Mouse (Mus musculus) midbrain, embryonic 11.5 days (tissue): ENCODE data around the gene Irf9. TPM values are rescaled to one million over a fixed set of nuclear protein-coding genes. Genes with fewer than 3 reads are reported as not detected.

Source experiments
- ATAC-seq: fragments of 200-750 bp; cut with Nextera tagmentation; 2 replicates; pipeline ENCODE4 v1.8.0; 2017; ENCODE audit warnings: moderate TSS enrichment, moderate library complexity; ENCODE audit not compliant: low FRiP score
- DNase-seq: peaks from one replicate; pipeline ENCODE4 v3.0.0; 2015; ENCODE audit warnings: low spot score; ENCODE audit errors: missing footprints
- H3K27ac ChIP-seq: fragments of 300-500 bp; sonication (generic); 2 replicates; pipeline ENCODE4 v1.5.1; 2014; ENCODE audit warnings: low read depth, low read length
- H3K27me3 ChIP-seq: fragments of 300-500 bp; sonication (generic); 2 replicates; pipeline ENCODE4 v1.6.1; 2014; ENCODE audit warnings: mild to moderate bottlenecking, low read length, moderate library complexity, mixed read lengths; ENCODE audit not compliant: control insufficient read depth, insufficient read depth
- H3K36me3 ChIP-seq: fragments of 300-500 bp; sonication (generic); 2 replicates; pipeline ENCODE4 v1.6.1; 2014; ENCODE audit warnings: mild to moderate bottlenecking, low read length, moderate library complexity, mixed read lengths; ENCODE audit not compliant: control insufficient read depth, insufficient read depth
- H3K4me1 ChIP-seq: fragments of 300-500 bp; sonication (generic); 2 replicates; pipeline ENCODE4 v1.6.1; 2014; ENCODE audit warnings: low read length; ENCODE audit not compliant: control insufficient read depth, insufficient read depth
- H3K4me2 ChIP-seq: fragments of 300-500 bp; sonication (generic); 2 replicates; pipeline ENCODE4 v1.6.1; 2014; ENCODE audit warnings: mild to moderate bottlenecking, moderate library complexity
- H3K4me3 ChIP-seq: fragments of 300-500 bp; sonication (generic); 2 replicates; pipeline ENCODE4 v1.5.1; 2014; ENCODE audit warnings: low read depth, low read length
- H3K9ac ChIP-seq: fragments of 300-500 bp; sonication (generic); 2 replicates; pipeline ENCODE4 v1.6.1; 2014; ENCODE audit warnings: low read length
- H3K9me3 ChIP-seq: fragments of 300-500 bp; sonication (generic); 2 replicates; pipeline ENCODE4 v1.6.1; 2016; ENCODE audit warnings: low read length; ENCODE audit not compliant: control insufficient read depth
- WGBS: fragments of 180-500 bp; shearing (Covaris S2); extraction: QIAGEN DNeasy Blood & Tissue Kit; methylation state at CpG from one replicate; pipeline ENCODE4 v1.1.7; 2014; 5-methylcytosine and 5-hydroxymethylcytosine counted together
- polyA plus RNA-seq: library from polyadenylated mRNA; unstranded; fragments of >200 nt; fragmentation: Nextera tagmentation; extraction: Ambion mirVana; gene quantifications from 2 replicates; pipeline ENCODE4 v1.2.1, GENCODE M21; 2014

Irf9 gene
- polyA plus RNA-seq, 1 experiment from 2014 or later = 6.3 TPM

- Histone ChIP-seq H3K36me3 (peaks cover 34% of the 10 kb centered on the region), H3K9me3 (no peaks in the 10 kb centered on the region), H3K4me3 (no peak overlapping the region), H3K4me1 (no peaks in the 10 kb centered on the region), H3K27ac (no peak overlapping the region), H3K4me2 (no peak overlapping the region), H3K27me3 (no peaks in the 10 kb centered on the region), H3K9ac (no peak overlapping the region)
- ATAC-seq (no peak), DNase-seq (peak; percentile 67)
- WGBS = 95% methylated on average over 21 of the region's 21 CpGs
Measured at GRCm38 (mm10) chr14:55598521-55599390, 4.6 kb upstream of the Irf9 start.

GRCm38 (mm10) chr14:55603633-55604576 is 534 bp downstream of the Irf9 start:
- no peaks in the 10 kb centered on the region for H3K4me1 ChIP-seq
- DNase-seq = peak; percentile 96
- no peaks in the 10 kb centered on the region for H3K9me3 ChIP-seq
- no peaks in the 10 kb centered on the region for H3K27me3 ChIP-seq
- peak overlapping the region; percentile 34; the same call in 1 of the 2 replicates for H3K9ac ChIP-seq
- WGBS = 23% methylated on average over 19 of the region's 19 CpGs
- H3K36me3 ChIP-seq = peaks cover 23% of the 10 kb centered on the region
- no peak overlapping the region for H3K27ac ChIP-seq
- ATAC-seq = peak; percentile 89
- peak overlapping the region; percentile 28; the same call in 1 of the 2 replicates for H3K4me2 ChIP-seq
- H3K4me3 ChIP-seq = peak overlapping the region; percentile 10; the same call in 1 of the 2 replicates

GRCm38 (mm10) chr14:55604823-55605222 is 1.5 kb downstream of the Irf9 start:
- Histone ChIP-seq H3K4me2 (no peak overlapping the region), H3K9ac (no peak overlapping the region), H3K36me3 (peaks cover 20% of the 10 kb centered on the region), H3K4me1 (no peaks in the 10 kb centered on the region), H3K27ac (no peak overlapping the region), H3K4me3 (no peak overlapping the region), H3K9me3 (no peaks in the 10 kb centered on the region), H3K27me3 (no peaks in the 10 kb centered on the region)
- DNase-seq (peak; percentile 56), ATAC-seq (no peak)
- WGBS = 97% methylated on average over 11 of the region's 11 CpGs

GRCm38 (mm10) chr14:55605743-55606459 is 2.5 kb downstream of the Irf9 start:
- Histone ChIP-seq H3K27ac (no peak overlapping the region), H3K27me3 (no peaks in the 10 kb centered on the region), H3K36me3 (peaks cover 20% of the 10 kb centered on the region), H3K4me2 (no peak overlapping the region), H3K9ac (no peak overlapping the region), H3K4me3 (no peak overlapping the region), H3K9me3 (no peaks in the 10 kb centered on the region), H3K4me1 (no peaks in the 10 kb centered on the region)
- no peak for ATAC-seq
- DNase-seq = peak; percentile 19
- WGBS = 92% methylated on average over 16 of the region's 16 CpGs

GRCm38 (mm10) chr14:55608339-55608738 is 5.0 kb downstream of the Irf9 start:
- DNase-seq = no peak
- Histone ChIP-seq H3K9ac (no peak overlapping the region), H3K36me3 (peaks cover 10% of the 10 kb centered on the region; the same call in 1 of the 2 replicates), H3K4me2 (no peak overlapping the region), H3K4me3 (no peak overlapping the region), H3K9me3 (no peaks in the 10 kb centered on the region), H3K27me3 (no peaks in the 10 kb centered on the region), H3K27ac (no peak overlapping the region), H3K4me1 (no peaks in the 10 kb centered on the region)
- ATAC-seq = no peak
- WGBS = 93% methylated on average over 6 of the region's 6 CpGs

- no peak for DNase-seq
- H3K27me3 ChIP-seq = no peaks in the 10 kb centered on the region
- H3K27ac ChIP-seq = no peak overlapping the region
- no peaks in the 10 kb centered on the region for H3K9me3 ChIP-seq
- 70% methylated on average over 6 of the region's 6 CpGs for WGBS
- no peak overlapping the region for H3K4me2 ChIP-seq
- no peak overlapping the region for H3K9ac ChIP-seq
- H3K4me3 ChIP-seq = no peak overlapping the region
- ATAC-seq = no peak
- peaks cover 4% of the 10 kb centered on the region; the same call in 1 of the 2 replicates for H3K36me3 ChIP-seq
- no peaks in the 10 kb centered on the region for H3K4me1 ChIP-seq
Measured at GRCm38 (mm10) chr14:55613346-55613745, 10.0 kb downstream of the Irf9 start.

GRCm38 (mm10) chr14:55614565-55615178 is 11.3 kb downstream of the Irf9 start:
- 78% methylated on average over 7 of the region's 7 CpGs for WGBS

GRCm38 (mm10) chr14:55615876-55616275 is 12.5 kb downstream of the Irf9 start:
- no peaks in the 10 kb centered on the region for H3K27me3 ChIP-seq
- peak; percentile 62 for DNase-seq
- H3K4me1 ChIP-seq = no peaks in the 10 kb centered on the region
- no peak overlapping the region for H3K4me3 ChIP-seq
- no peak for ATAC-seq
- H3K36me3 ChIP-seq = no peaks in the 10 kb centered on the region
- no peak overlapping the region for H3K4me2 ChIP-seq
- no peaks in the 10 kb centered on the region for H3K9me3 ChIP-seq
- no peak overlapping the region for H3K27ac ChIP-seq
- WGBS = 52% methylated on average over 2 of the region's 2 CpGs
- H3K9ac ChIP-seq = no peak overlapping the region

More at GRCm38 (mm10) chr14:55614565-55615178, 11.3 kb downstream of the Irf9 start:
- no peak overlapping the region for H3K27ac ChIP-seq
- no peak overlapping the region for H3K4me3 ChIP-seq
- H3K4me1 ChIP-seq = no peaks in the 10 kb centered on the region
- DNase-seq (peak; percentile 81), ATAC-seq (no peak)
- H3K36me3 ChIP-seq = no peaks in the 10 kb centered on the region
- H3K9me3 ChIP-seq = no peaks in the 10 kb centered on the region
- H3K27me3 ChIP-seq = no peaks in the 10 kb centered on the region
- H3K9ac ChIP-seq = no peak overlapping the region
- H3K4me2 ChIP-seq = no peak overlapping the region
